Mouse (Mus musculus) layer of hippocampus, postnatal 25 days (tissue): ENCODE results near the gene Slc25a47. TPM values are rescaled to one million over a fixed set of nuclear protein-coding genes. Genes with fewer than 3 reads are reported as not detected.

Experiments used
- DNase-seq, 2 experiments: peaks; one replicate each; pipeline ENCODE4 v3.0.0; 2022; ENCODE audit warnings: mixed read lengths in 2 of 2, low spot score in 1 of 2; ENCODE audit errors: extremely low spot score in 1 of 2
- total RNA-seq, 2 experiments: library from RNA; stranded (reverse); gene quantifications; 2 replicates each; pipeline ENCODE4 v1.2.3; 2021

Gene Slc25a47
- total RNA-seq, 2 experiments from 2014 or later = 10.0 to 12.0 TPM

DNA sequence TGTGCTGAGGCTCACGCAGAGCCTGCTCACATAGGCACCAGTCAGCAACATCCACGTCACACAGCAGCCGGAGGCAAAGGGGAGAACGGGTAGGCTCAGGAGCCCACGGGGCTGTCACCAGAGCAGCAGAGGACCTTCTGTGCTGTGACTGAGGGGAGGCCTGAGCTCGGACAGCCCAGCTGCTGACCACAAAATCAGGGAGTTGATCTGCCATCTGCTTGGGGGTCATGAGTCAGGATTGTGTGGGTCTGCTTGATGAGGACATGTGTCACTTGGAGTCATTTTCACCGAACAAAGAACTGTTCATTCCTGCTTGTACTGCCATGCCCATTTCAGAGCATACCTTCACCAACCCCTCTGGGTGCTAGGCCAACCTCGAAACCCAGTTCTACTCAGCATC, 20.3 kb downstream of the Slc25a47 start:
- no peak for DNase-seq

- DNase-seq = no peak
Observed at GRCm38 (mm10) chr12:108857109-108857508, 21.3 kb downstream of the Slc25a47 start.

- no peak for DNase-seq
Observed at GRCm38 (mm10) chr12:108857589-108858184, 21.8 kb downstream of the Slc25a47 start.

DNA sequence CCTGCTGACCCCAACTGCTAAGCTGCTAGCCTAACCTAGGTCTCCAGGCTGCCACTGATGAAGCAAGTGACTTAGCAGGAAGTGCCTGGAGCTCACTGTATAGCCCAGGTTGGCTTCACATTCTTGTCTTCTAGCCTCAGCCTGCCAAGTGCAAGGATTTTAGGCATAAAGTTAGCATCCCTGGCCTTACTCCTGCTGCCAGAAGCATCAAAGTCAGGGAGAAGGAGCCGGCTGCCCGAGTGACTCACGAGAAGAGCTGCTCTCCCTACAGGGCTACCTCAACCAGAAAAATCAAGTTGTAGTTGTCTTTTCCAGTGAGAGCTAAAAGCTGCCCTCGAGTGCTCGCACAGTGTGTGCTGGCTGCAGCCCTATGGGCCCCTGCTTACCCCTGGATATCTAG, 22.6 kb downstream of the Slc25a47 start:
- DNase-seq = no peak

GRCm38 (mm10) chr12:108865007-108865494, 29.2 kb downstream of the Slc25a47 start:
- no peak for DNase-seq

DNA sequence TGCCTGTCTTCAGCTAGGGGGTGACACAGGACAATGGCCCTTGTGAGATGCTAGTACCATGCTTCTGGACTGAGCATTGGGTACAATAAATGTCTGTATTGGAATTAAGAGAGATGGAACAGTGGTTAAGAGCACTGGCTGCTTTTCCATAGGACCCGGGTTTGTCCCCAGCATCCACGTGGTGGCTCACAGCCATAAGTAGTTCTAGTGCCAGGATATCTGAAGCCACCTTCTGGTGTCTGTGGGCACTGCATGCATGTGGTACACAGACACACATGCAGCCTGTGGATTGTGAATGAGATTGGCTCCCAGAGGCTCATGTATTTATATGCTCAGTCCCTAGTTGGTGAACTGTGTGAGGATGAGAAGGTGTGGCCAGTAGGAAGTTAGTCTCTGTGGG, 33.7 kb downstream of the Slc25a47 start:
- DNase-seq = no peak

DNA sequence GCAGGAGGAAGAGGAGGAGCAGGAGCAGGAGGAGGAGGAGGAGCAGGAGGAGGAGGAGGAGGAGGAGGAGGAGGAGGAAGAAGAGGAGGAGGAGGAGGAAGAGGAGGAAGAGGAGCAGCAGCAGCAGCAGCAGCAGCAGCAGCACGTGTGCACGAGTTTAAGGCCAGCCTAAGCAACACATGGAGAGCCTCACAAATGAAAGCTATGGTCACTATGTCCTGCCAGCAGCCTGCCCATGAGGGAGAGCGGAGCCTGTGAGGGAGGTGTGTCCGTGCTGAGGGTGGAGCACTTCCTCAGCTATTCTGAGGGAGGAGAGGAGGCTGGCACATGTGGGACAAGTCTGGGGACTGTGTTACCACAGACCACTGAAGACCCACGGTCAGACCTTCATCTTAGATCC, 37.3 kb downstream of the Slc25a47 start:
- no peak for DNase-seq

DNA sequence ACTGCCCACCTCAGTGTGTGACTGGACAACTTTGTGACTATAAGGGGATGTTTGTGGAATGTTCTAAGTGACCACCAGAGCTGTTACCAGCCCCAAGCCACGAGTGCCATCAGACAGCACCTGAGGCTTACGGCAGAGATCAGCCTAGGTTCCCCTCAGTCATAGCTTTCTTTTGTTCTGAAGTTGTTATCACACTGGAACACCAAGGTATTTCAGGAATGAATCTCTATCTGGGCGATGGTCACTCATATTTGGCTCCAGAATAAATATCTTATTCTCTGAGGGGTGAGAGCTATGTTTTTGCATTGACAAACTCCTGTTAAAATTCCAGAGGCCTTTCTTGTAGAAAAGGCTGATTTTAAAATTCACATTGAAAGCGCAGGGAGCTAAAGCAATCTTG, 43.3 kb downstream of the Slc25a47 start:
- DNase-seq = no peak

DNA sequence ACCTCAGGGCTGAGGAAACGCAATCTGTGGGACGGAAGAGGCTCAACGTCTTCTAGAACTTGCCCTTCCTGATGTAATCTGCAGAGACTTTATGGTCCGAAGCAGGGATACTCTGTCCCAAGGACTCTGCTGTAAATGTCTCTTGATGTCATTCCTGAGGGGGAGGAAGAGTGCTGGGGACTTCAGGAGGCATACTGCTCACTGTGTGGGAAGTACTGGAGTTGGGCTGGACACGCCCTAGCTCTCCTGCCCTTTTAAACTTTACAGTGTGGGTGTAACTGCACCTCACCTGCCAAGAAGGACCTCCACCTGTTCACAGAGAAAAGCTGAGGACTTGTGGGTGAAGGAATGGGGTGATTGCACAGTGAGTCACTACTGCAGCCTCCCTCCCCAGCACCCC, 44.8 kb downstream of the Slc25a47 start:
- DNase-seq = no peak

GRCm38 (mm10) chr12:108881192-108881591, 45.3 kb downstream of the Slc25a47 start:
- DNase-seq = no peak

- DNase-seq = no peak
Observed at GRCm38 (mm10) chr12:108882776-108883175, 46.9 kb downstream of the Slc25a47 start.

- DNase-seq = no peak
Observed at GRCm38 (mm10) chr12:108885906-108886305, 50.1 kb downstream of the Slc25a47 start.

DNA sequence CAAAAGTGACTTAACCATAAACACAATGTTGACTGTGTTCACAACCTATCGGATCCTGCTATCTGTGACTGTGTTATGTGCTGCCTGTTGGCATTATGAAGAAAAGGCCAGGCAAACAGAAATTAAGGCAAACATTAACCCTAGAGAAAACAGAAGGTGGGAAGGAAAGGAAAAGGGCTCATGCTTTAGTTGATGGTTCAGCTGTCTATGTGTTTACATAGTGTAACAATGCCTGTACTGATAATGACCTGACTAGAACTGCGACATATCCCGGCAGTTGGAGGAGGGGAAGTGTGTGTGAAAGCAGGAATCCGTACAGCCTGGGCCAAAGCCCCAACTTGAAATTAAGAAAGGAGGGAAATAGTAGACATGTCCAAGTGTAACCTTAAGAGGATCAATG, 51.2 kb downstream of the Slc25a47 start:
- DNase-seq = no peak

DNA sequence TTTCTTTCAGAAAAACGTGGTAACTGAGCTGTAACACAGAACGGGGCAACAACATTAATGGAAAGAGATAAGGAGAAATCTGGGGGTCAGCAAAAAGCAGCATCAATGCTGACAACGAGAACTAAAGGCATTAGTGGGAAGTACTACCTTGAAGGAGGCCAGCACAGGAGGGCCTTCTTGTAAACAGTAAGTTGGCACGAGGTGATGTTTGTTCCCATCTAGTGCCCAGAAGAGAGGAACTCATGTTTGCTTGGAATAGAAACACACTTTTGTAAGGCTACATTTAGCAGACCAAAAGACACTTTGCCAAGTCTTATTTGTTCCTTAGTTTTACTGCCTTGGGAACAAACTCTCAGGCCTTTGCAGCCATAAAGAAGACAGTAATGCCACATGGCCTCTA, 52.8 kb downstream of the Slc25a47 start:
- no peak for DNase-seq

- no peak for DNase-seq
Observed at GRCm38 (mm10) chr12:108892989-108893714, 57.3 kb downstream of the Slc25a47 start, which contains the start of gene Wdr25. Gene Wdr25 (plus strand): TSS chr12:108893631.

DNA sequence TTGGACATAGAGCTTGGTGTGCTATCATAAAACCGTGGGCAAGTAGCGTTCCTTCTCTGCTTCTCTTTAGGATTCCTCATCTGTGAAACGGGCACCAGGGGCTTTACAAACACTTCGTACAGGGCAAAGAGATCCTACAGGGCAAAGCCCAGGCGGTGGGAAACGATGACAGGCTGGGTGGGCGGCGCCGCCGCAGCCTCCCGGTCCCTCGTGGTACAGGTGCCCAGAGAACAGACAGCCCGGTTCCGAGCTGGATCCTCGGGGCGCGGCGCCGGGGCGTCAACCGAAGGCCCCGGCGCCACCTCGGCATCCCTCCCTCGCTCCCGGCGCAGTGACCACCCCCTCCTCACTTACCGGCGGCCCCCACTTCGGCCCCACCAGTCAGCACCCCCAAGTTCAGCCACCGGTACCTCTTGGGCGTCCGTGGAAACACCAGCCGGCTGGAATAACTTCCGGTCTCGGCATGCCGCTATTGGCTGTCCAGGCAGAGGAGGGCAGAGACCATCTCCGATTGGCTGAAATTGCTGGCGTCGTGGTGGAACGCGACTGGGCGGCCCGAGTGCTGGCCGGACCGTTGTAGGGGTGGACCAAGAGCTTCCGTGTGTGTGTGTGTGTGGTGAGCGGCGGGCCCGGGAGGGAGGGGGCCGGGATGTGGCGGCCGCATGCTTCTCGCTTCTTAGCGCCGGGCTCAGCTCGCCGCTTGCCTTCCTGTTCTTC, 58.0 kb downstream of the Slc25a47 start, which contains the start of gene Wars:
Gene Wars, minus strand, starts transcription at position 460 of the 717 bp plus-strand sequence.
- DNase-seq = peak; percentile 82 to 86

- no peak for DNase-seq
Observed at GRCm38 (mm10) chr12:108894432-108894816, 58.6 kb downstream of the Slc25a47 start.

DNA sequence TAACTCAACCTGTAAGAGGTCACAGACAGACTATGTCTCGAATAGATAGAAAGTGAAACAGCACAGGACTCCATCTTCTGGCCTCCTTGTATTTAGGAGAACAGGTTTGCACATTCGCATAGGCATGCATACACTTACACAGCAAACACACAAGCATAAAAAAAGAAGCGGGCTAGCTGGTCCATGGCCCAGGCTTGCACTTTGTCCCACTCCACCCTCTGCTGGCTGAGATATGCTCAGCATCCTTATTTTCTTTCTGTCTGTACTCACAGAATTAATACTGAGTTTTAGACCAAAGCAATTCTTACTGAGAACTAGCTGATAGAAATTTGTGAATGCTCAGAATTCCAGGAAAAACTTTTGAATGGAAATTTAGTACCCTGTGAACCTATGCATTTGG, 60.2 kb downstream of the Slc25a47 start:
- DNase-seq = no peak

- DNase-seq = no peak
Observed at GRCm38 (mm10) chr12:108901346-108901745, 65.5 kb downstream of the Slc25a47 start.

GRCm38 (mm10) chr12:108902940-108903339, 67.1 kb downstream of the Slc25a47 start:
- peak in 1 of 2 experiments; percentile 60 for DNase-seq

GRCm38 (mm10) chr12:108903600-108904275, 67.9 kb downstream of the Slc25a47 start:
- peak; percentile 54 to 73 for DNase-seq
